Mouse (Mus musculus): ENCODE measurements at regions not wholly inside any gene's neighbourhood (a gene's known extent, or its start where the extent isn't known, plus 50 kb on each side); places are given as distances from the start of the nearest gene placed in this dataset.

GRCm38 (mm10) chr1:112053926-112054325 is 189.2 kb upstream of the Dsel start:
- TF ChIP-seq CTCF (conservative IDR thresholded peaks at IDR 0.05 in 1 of 2, IDR thresholded peaks at IDR 0.05 in 1 of 2; ENCODE audit: low read depth in 2 of 2, low read length in 2 of 2) (no peak), POLR2A (IDR thresholded peaks at IDR 0.05; ENCODE audit: low read depth, low read length) (no peak), EP300 (IDR thresholded peaks at IDR 0.05; ENCODE audit: low read length) (no peak), E2F4 (IDR thresholded peaks at IDR 0.05; ENCODE audit: insufficient replicate concordance, low read depth, low read length) (no peak), PAX5 (IDR thresholded peaks at IDR 0.05; ENCODE audit: low read length) (no peak), GABPA (IDR thresholded peaks at IDR 0.05; ENCODE audit: insufficient replicate concordance, low read depth, low read length) (no peak), ZKSCAN1 (IDR thresholded peaks at IDR 0.05; ENCODE audit: borderline replicate concordance, low read depth, low read length) (no peak), CHD1 (IDR thresholded peaks at IDR 0.05; ENCODE audit: low read depth, low read length) (no peak)

All from CH12.LX (cell line).